Mouse (Mus musculus) T-helper 2 cell (primary cell): ENCODE data around the gene Tnxb.

Source experiments
- in situ Hi-C: fragments of 300-600 bp; cut with MboI, MseI; formaldehyde crosslinking; loops from one replicate; pipeline ENCODE4 v1.15.1; 2025; ENCODE audit warnings: high pct_unique_total_duplicates

Gene Tnxb

GRCm38 (mm10) chr17:34659181-34659896 is 11.0 kb upstream of the Tnxb start:
- in situ Hi-C loops: no loop called here

GRCm38 (mm10) chr17:34659897-34660214 is 10.5 kb upstream of the Tnxb start:
- in situ Hi-C loops: no loop called here

DNA sequence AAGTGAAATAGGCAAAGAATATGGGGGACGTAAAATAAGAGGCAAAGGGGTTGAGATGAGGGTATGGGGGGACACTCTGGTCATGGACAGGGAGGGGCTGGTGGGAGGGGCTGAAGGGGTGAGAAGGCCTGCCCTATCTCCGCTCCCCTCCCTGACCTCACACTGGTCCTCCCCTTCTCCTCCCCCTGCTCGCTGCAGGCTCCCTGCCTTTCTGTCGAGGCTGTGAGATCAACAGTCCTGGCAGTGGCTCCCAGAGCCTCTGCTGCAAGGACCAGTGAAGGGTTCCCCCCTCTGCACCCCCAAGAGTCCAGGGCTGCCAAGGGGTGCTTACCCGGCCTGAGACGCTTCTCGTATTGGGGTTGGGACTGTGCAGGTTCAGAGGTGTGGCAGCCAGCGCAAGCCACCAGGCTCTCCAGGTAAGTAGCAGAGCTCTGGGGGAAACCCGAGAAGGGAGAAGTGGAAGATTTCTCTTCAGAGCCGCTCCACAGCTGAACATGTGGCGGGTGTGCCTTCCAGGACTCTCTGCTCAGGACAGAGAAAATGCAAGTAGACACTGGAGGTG is 10.0 kb upstream of the Tnxb start:
- in situ Hi-C loops: no loop called here

GRCm38 (mm10) chr17:34661121-34661591 is 9.2 kb upstream of the Tnxb start:
- in situ Hi-C loops: no loop called here

DNA sequence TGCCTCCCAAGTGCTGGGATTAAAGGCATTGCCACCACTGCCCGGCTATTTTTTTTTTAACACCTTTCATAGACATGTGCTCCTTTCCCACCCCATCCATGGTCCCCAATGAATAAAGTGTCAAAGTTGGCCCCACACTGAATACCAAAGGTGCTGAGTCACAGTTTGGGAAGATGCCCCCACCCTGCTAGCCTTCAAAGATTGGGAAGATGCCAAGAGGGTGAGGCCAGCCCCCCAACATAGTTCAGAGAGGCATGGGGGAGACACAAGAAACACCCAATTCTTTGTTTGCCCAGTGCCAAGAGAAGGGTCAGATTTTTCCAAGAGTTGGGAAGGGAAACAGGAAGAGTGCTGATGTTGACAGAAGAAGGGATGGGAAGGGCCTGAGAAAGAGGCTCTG is 7.9 kb upstream of the Tnxb start:
- in situ Hi-C loops: no loop called here

- in situ Hi-C loops: no loop called here
Observed at GRCm38 (mm10) chr17:34662978-34663377, 7.4 kb upstream of the Tnxb start.

DNA sequence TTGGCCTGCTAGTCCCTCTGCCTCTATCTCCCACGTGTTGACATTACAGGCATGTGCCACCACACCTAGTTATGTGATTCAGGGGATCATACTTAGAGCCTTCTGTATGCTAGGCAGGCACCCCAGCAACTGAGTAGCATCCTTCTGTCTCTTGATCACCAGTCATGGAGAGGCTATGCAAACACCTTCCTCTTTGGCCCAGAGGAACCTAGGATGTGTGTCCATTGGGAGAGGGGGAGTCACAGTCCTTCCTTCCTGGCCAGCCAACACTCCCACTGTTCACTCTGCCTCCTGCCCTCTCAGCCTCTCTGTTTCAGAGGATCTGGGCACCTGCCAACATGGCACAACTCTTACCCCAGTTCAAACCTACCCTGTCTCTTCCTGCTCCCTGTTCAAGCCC is 6.8 kb upstream of the Tnxb start:
- in situ Hi-C loops: no loop called here

- in situ Hi-C loops: no loop called here
Observed at GRCm38 (mm10) chr17:34664472-34664871, 5.9 kb upstream of the Tnxb start.

GRCm38 (mm10) chr17:34671151-34672066 is 1.1 kb downstream of the Tnxb start:
- in situ Hi-C loops: no loop called here

- in situ Hi-C loops: no loop called here
Observed at GRCm38 (mm10) chr17:34672246-34672792, 2.0 kb downstream of the Tnxb start.

- in situ Hi-C loops: no loop called here
Observed at GRCm38 (mm10) chr17:34673139-34673538, 2.8 kb downstream of the Tnxb start.

DNA sequence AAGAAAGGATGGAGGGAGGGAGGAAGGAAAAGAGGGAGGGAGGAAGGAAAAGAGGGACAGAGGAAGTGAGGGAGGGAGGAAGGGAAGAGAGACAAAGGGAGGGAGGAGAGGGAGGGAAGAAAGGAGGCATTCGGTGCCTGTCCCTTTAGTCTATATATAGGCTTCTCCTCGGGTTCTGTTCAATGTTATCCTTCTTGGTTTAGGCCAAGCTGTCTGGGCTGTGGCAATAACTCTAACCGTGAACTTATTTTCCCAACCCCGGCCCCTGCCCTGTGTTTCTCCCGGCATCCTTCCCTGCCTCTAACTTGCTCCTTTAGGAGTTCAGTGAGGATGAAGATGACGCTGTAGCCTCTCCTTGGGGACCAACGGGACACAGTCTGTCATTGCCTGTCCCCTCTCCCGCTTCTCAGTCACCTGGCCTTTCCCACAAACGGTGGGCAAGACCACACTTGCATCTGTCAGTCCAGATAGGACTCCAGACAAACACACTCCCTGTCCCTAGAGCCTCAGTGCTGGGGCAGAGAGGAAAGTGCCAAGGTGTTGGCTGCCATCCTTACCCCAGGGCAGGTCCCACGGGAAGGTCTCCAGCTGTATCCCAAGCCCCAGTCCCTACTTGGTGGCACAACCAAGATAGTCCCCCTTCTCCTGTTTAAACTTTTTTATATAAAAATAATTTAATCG is 4.3 kb downstream of the Tnxb start:
- in situ Hi-C loops: no loop called here

DNA sequence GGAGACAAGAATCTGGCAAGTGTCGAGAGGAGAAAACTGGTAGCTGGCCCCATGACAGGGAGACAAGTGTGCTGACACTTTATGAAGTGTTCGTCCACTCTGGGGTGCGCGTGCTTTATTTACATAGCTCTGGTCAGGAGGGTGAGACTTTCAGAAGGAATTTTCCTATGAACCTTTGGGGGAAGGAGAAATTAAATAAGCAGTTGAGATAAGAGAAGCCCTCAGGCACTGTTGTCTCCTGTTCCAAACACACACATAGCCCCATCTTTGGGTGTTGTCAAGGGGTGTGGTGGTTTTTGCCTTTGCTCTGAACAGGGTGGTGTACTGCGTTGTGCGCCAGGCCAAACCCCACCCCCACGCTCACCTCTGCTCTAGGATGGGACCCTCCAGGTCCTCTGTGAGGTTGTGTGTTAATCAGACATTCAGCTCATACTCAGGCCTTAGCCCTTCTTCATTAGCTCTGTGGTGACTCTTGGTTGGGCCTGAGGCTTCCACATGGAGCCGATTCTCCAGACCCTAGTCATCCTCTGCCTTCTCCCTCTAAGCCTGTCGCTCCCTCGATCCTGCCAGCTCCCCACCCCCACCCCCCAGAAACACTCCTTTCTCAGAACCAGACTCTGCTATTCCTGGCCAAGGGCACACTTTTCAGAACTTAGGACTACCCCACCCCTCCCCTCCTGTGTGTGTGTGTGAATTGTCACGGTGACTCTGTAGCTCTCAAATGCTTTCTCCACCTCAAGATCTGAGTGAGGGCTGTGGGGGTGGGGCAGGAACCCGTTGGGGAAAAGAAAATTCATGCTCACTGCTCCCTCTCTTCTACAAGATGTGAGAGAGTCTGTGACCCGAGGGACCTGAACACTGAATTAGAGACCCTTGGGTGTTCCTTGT is 5.1 kb downstream of the Tnxb start:
- in situ Hi-C loops: no loop called here

- in situ Hi-C loops: no loop called here
Observed at GRCm38 (mm10) chr17:34676093-34676460, 5.7 kb downstream of the Tnxb start.

DNA sequence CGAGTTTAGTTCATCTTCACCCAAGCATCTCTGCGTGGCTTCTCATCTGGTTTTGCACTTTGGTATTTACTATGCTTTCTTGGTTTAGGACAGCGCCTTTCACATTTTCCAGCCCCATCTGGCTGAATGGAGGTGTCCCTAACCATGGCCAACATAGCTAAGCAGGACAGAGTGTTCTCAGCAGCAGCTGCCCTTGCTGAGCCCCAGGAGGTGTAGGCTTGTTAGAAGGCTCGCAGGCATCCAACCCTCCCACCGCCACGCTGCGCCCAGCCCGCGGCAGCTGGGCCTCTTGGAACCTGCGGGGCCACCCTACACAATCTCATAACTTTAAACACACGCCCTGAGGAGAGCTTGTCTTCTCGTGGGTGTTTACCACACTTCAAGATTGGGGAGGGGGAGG is 6.3 kb downstream of the Tnxb start:
- in situ Hi-C loops: no loop called here

DNA sequence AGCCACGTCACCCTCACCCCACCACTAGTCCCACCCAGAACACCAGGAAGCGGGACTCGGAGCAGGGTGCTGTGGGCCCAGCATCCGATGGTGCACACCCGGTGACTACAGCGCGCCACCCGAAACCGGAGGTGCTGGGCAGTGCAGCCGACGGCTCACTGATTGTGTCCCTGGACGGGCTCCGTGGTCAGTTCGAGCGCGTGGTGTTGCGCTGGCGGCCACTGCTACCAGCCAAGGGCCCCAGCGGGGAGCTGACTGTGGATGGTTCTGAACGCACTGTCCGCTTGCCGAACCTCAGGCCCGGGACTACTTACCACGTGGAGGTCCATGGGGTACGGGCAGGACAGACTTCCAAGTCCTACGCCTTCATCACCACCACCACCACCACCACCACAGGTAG is 9.9 kb downstream of the Tnxb start:
- in situ Hi-C loops: no loop called here

DNA sequence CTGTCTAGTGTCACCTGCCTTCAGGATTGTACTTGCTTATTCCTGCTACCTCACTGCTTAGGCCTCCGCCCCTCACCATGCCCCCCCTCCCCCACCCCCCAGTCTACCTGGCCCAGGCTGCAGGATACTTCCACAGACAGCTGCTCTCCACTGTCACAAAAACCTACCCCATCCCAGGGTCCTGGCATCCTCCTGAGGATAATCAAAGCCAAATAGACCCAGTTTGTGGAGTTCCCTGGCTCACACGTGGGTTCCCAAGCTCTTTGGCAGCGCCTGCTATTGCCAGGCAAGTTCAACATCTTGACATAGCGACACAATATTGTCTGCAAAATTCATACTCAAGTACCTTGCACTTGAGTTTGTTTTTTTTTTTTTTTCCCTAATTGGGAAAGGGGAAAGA is 10.3 kb downstream of the Tnxb start:
- in situ Hi-C loops: no loop called here

DNA sequence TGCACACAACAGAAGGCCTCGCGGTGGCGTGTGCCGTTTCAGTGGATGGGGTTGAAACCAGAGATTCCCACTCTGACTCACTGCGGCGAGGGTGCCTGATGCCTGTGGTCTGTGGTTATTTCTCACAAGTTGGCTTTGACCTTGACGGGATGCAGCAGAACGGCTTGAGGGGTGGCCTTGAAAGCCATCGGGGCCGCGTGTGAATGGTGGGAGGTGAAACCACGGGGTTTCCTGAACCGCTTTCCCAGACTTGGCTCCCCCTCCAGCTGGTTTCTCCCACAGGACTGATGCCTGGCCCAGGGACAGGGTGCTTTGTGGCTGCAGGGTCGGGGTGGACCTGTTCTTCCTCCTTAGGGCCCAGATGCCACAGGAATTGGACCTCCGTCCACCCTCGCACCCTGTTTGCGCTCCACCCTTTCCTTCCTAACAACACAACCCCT is 10.8 kb downstream of the Tnxb start:
- in situ Hi-C loops: no loop called here

DNA sequence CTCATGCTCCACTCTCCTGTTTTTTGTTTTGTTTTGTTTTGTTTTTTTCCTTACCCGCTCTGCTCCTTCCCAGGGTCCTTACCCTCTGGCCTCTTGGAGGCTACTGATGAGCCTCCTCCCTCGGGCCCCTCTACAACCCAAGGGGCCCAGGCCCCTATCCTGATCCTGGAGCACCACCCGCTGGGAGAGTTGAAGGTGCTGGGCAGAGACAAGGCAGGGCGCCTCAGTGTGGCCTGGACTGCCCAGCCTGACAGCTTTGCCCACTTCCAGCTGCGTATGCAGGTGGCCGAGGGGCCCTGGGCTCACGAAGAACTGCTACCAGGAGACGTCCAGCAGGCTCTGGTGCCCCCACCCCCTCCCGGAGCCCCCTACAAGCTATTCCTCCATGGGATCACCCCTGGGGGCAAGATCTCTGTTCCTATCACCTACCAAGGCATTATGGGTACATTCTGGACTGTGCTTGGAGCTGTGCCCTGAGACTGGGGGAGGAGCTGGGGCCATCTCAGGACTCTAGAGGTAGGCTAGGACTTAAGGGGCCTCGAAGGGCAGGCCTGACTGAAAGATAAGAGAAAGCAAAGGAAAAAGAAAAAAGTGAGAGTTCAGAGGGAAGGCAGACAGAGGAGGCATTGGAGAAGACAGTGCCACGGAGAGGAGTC is 11.7 kb downstream of the Tnxb start:
- in situ Hi-C loops: no loop called here

GRCm38 (mm10) chr17:34683179-34683578 is 12.8 kb downstream of the Tnxb start:
- in situ Hi-C loops: no loop called here
